Mouse (Mus musculus): Measurements from ENCODE around the gene Tas2r115. TPM values are rescaled to one million over a fixed set of nuclear protein-coding genes. Genes with fewer than 3 reads are reported as not detected.
"Not testable (repeated sequence)": the region's sequence is repeated elsewhere in the genome, so short reads cannot be mapped to it uniquely, and the experiment has no call there.

The Tas2r115 gene
- not detected in 2 replicates for polyA plus RNA-seq (2015; fragmentation: Nextera tagmentation; extraction: Ambion mirVana)

GRCm38 (mm10) chr6:132737935-132738334, at the start of gene Tas2r115:
Gene Tas2r115 (minus strand): TSS chr6:132738035.
- 72% methylated on average over 2 of the region's 2 CpGs for WGBS

GRCm38 (mm10) chr6:132778062-132778461, 40.2 kb upstream of the Tas2r115 start, which contains the start of gene Tas2r136:
Gene Tas2r136 (minus strand): TSS chr6:132778162.
- Histone ChIP-seq H3K9ac (no peak within 1 kb of the TSS), H3K4me2 (no peak within 1 kb of the TSS), H3K9me3 (replicated peaks) (no peaks in the 10 kb centered on the region), H3K4me1 (replicated peaks) (no peaks in the 10 kb centered on the region), H3K27me3 (no peaks in the 10 kb centered on the region), H3K4me3 (no peak within 1 kb of the TSS), H3K27ac (no peak within 1 kb of the TSS), H3K36me3 (no peaks in the 10 kb centered on the region)
- no peak for ATAC-seq (replicated peaks; ENCODE audit: insufficient number of reproducible peaks, insufficient read depth, low FRiP score, low read depth)

More at GRCm38 (mm10) chr6:132737935-132738334, at the start of gene Tas2r115:
- Histone ChIP-seq H3K9me3 (replicated peaks) (no peaks in the 10 kb centered on the region), H3K36me3 (no peaks in the 10 kb centered on the region), H3K27ac (no peak within 1 kb of the TSS), H3K27me3 (no peaks in the 10 kb centered on the region), H3K4me3 (no peak within 1 kb of the TSS), H3K4me2 (no peak within 1 kb of the TSS), H3K4me1 (replicated peaks) (no peaks in the 10 kb centered on the region), H3K9ac (no peak within 1 kb of the TSS)
- ATAC-seq (replicated peaks; ENCODE audit: insufficient number of reproducible peaks, insufficient read depth, low FRiP score, low read depth), result no peak

- Histone ChIP-seq H3K4me3 (no peak within 1 kb of the TSS), H3K4me2 (no peak within 1 kb of the TSS), H3K9me3 (replicated peaks) (no peaks in the 10 kb centered on the region), H3K4me1 (replicated peaks) (no peaks in the 10 kb centered on the region), H3K36me3 (no peaks in the 10 kb centered on the region), H3K27ac (no peak within 1 kb of the TSS), H3K9ac (no peak within 1 kb of the TSS), H3K27me3 (no peaks in the 10 kb centered on the region)
- 91% methylated on average over 2 of the region's 2 CpGs for WGBS
- no peak for ATAC-seq (replicated peaks; ENCODE audit: insufficient number of reproducible peaks, insufficient read depth, low FRiP score, low read depth)
These were observed 24.0 kb upstream of the Tas2r115 start, which contains the start of gene Tas2r102 for GRCm38 (mm10) chr6:132761831-132762230. Gene Tas2r102 (plus strand): TSS chr6:132762131.

- Histone ChIP-seq H3K9me3 (replicated peaks) (no peaks in the 10 kb centered on the region), H3K4me2 (no peak within 1 kb of the TSS), H3K4me1 (replicated peaks) (no peaks in the 10 kb centered on the region), H3K36me3 (no peaks in the 10 kb centered on the region), H3K27me3 (no peaks in the 10 kb centered on the region), H3K4me3 (no peak within 1 kb of the TSS), H3K27ac (no peak within 1 kb of the TSS), H3K9ac (no peak within 1 kb of the TSS)
- 82% methylated on average over 1 of the region's 1 CpGs for WGBS
- no peak for ATAC-seq (replicated peaks; ENCODE audit: insufficient number of reproducible peaks, insufficient read depth, low FRiP score, low read depth)
These were observed 16.6 kb upstream of the Tas2r115 start, which contains the start of gene Tas2r124 for GRCm38 (mm10) chr6:132754430-132754829. Gene Tas2r124 (plus strand): TSS chr6:132754730.

GRCm38 (mm10) chr6:132750206-132750605, 12.4 kb upstream of the Tas2r115 start:
- ATAC-seq (replicated peaks; ENCODE audit: insufficient number of reproducible peaks, insufficient read depth, low FRiP score, low read depth), result 0 out of 2 replicates have a peak, but pooled peaks have one; percentile 18
- H3K4me3 ChIP-seq, result no peak overlapping the region
- H3K9ac ChIP-seq, result no peak overlapping the region
- no peak overlapping the region for H3K4me2 ChIP-seq
- 52% methylated on average over 2 of the region's 2 CpGs for WGBS
- H3K36me3 ChIP-seq, result no peaks in the 10 kb centered on the region
- no peak overlapping the region for H3K27ac ChIP-seq
- no peaks in the 10 kb centered on the region for H3K9me3 ChIP-seq (replicated peaks)
- no peaks in the 10 kb centered on the region for H3K4me1 ChIP-seq (replicated peaks)
- no peaks in the 10 kb centered on the region for H3K27me3 ChIP-seq

GRCm38 (mm10) chr6:132711828-132712227, 26.0 kb downstream of the Tas2r115 start, which contains the start of gene Tas2r122:
Gene Tas2r122 (minus strand): TSS chr6:132711928.
- H3K27me3 ChIP-seq, result no peaks in the 10 kb centered on the region
- ATAC-seq (replicated peaks; ENCODE audit: insufficient number of reproducible peaks, insufficient read depth, low FRiP score, low read depth), result no peak
- H3K4me1 ChIP-seq (replicated peaks), result no peaks in the 10 kb centered on the region
- WGBS, result 67% methylated on average over 3 of the region's 3 CpGs
- H3K9ac ChIP-seq, result no peak within 1 kb of the TSS
- no peaks in the 10 kb centered on the region for H3K36me3 ChIP-seq
- H3K4me3 ChIP-seq, result no peak within 1 kb of the TSS
- no peak within 1 kb of the TSS for H3K4me2 ChIP-seq
- H3K27ac ChIP-seq, result no peak within 1 kb of the TSS
- no peaks in the 10 kb centered on the region for H3K9me3 ChIP-seq (replicated peaks)

GRCm38 (mm10) chr6:132700907-132701306, 36.9 kb downstream of the Tas2r115 start, which contains the start of gene Tas2r121:
Gene Tas2r121 (minus strand): TSS chr6:132701007.
- no peak within 1 kb of the TSS for H3K9ac ChIP-seq
- H3K4me1 ChIP-seq (replicated peaks), result no peaks in the 10 kb centered on the region
- WGBS, result 73% methylated on average over 1 of the region's 1 CpGs

GRCm38 (mm10) chr6:132691596-132691995, 46.2 kb downstream of the Tas2r115 start:
- not testable (repeated sequence) for H3K36me3 ChIP-seq; H3K4me3 ChIP-seq; H3K9me3 ChIP-seq (replicated peaks); ATAC-seq (replicated peaks; ENCODE audit: insufficient number of reproducible peaks, insufficient read depth, low FRiP score, low read depth); H3K4me1 ChIP-seq (replicated peaks); H3K9ac ChIP-seq; H3K27ac ChIP-seq; H3K27me3 ChIP-seq; H3K4me2 ChIP-seq
- 63% methylated on average over 7 of the region's 7 CpGs for WGBS

More at GRCm38 (mm10) chr6:132700907-132701306, 36.9 kb downstream of the Tas2r115 start, which contains the start of gene Tas2r121:
- Histone ChIP-seq H3K36me3 (no peaks in the 10 kb centered on the region), H3K9me3 (replicated peaks) (no peaks in the 10 kb centered on the region), H3K27ac (no peak within 1 kb of the TSS), H3K4me3 (no peak within 1 kb of the TSS), H3K4me2 (no peak within 1 kb of the TSS), H3K27me3 (no peaks in the 10 kb centered on the region)
- ATAC-seq (replicated peaks; ENCODE audit: insufficient number of reproducible peaks, insufficient read depth, low FRiP score, low read depth), result no peak

Other genes starting within 250 kb of the Tas2r115 start
- gene Prh1, start 168.2 kb downstream of the Tas2r115 start, polyA plus RNA-seq (2015; fragmentation: Nextera tagmentation; extraction: Ambion mirVana), result not detected in 2 replicates
- gene Prp2, start 142.1 kb downstream of the Tas2r115 start, polyA plus RNA-seq (2015; fragmentation: Nextera tagmentation; extraction: Ambion mirVana), result not detected in 2 replicates
- gene A630073D07Rik, start 86.5 kb downstream of the Tas2r115 start, polyA plus RNA-seq (2015; fragmentation: Nextera tagmentation; extraction: Ambion mirVana), result not detected in 2 replicates
- gene Tas2r120, start 81.1 kb downstream of the Tas2r115 start, polyA plus RNA-seq (2015; fragmentation: Nextera tagmentation; extraction: Ambion mirVana), result not detected in 2 replicates
- gene Tas2r121, start 37.0 kb downstream of the Tas2r115 start, polyA plus RNA-seq (2015; fragmentation: Nextera tagmentation; extraction: Ambion mirVana), result not detected in 2 replicates
- gene Tas2r122, start 26.1 kb downstream of the Tas2r115 start, polyA plus RNA-seq (2015; fragmentation: Nextera tagmentation; extraction: Ambion mirVana), result not detected in 2 replicates
- not detected in 2 replicates for gene Tas2r124, start 16.7 kb upstream of the Tas2r115 start, polyA plus RNA-seq (2015; fragmentation: Nextera tagmentation; extraction: Ambion mirVana)
- gene Tas2r102, start 24.1 kb upstream of the Tas2r115 start, polyA plus RNA-seq (2015; fragmentation: Nextera tagmentation; extraction: Ambion mirVana), result not detected in 2 replicates
- gene Tas2r136, start 40.1 kb upstream of the Tas2r115 start, polyA plus RNA-seq (2015; fragmentation: Nextera tagmentation; extraction: Ambion mirVana), result not detected in 2 replicates
- not detected in 2 replicates for gene Tas2r117, start 64.8 kb upstream of the Tas2r115 start, polyA plus RNA-seq (2015; fragmentation: Nextera tagmentation; extraction: Ambion mirVana)
- gene Tas2r123, start 109.1 kb upstream of the Tas2r115 start, polyA plus RNA-seq (2015; fragmentation: Nextera tagmentation; extraction: Ambion mirVana), result not detected in 2 replicates
- gene Tas2r116, start 117.4 kb upstream of the Tas2r115 start, polyA plus RNA-seq (2015; fragmentation: Nextera tagmentation; extraction: Ambion mirVana), result not detected in 2 replicates
- not detected in 2 replicates for gene Tas2r110, start 130.0 kb upstream of the Tas2r115 start, polyA plus RNA-seq (2015; fragmentation: Nextera tagmentation; extraction: Ambion mirVana)
- not detected in 2 replicates for gene Tas2r113, start 155.0 kb upstream of the Tas2r115 start, polyA plus RNA-seq (2015; fragmentation: Nextera tagmentation; extraction: Ambion mirVana)
- gene Tas2r125, start 171.6 kb upstream of the Tas2r115 start, polyA plus RNA-seq (2015; fragmentation: Nextera tagmentation; extraction: Ambion mirVana), result not detected in 2 replicates
- not detected in 2 replicates for gene Tas2r129, start 213.1 kb upstream of the Tas2r115 start, polyA plus RNA-seq (2015; fragmentation: Nextera tagmentation; extraction: Ambion mirVana)
- gene Tas2r131, start 219.9 kb upstream of the Tas2r115 start, polyA plus RNA-seq (2015; fragmentation: Nextera tagmentation; extraction: Ambion mirVana), result not detected in 2 replicates
- gene Tas2r109, start 242.9 kb upstream of the Tas2r115 start, polyA plus RNA-seq (2015; fragmentation: Nextera tagmentation; extraction: Ambion mirVana), result not detected in 2 replicates

All from heart, embryonic 15.5 days (tissue).